Mouse (Mus musculus) lung, postnatal 4 days (tissue): Measurements from ENCODE around the gene Greb1.

Experiments
- DNase-seq, 2 experiments: peaks; one replicate each; pipeline ENCODE4 v3.0.0; 2021

Greb1 gene

GRCm38 (mm10) chr12:16800259-16800958 is at the start of gene Greb1:
Gene Greb1 (minus strand): TSS chr12:16800886.
- DNase-seq, result peak; percentile 33 to 53

- DNase-seq, result no peak
Observed at GRCm38 (mm10) chr12:16849821-16850220, 49.1 kb upstream of the Greb1 start.

- no peak for DNase-seq
Observed at GRCm38 (mm10) chr12:16848501-16848900, 47.8 kb upstream of the Greb1 start.

GRCm38 (mm10) chr12:16847204-16847792 is 46.6 kb upstream of the Greb1 start:
- DNase-seq, result peak; percentile 55 to 57

- peak; percentile 35 to 62 for DNase-seq
Observed at GRCm38 (mm10) chr12:16844623-16845592, 44.2 kb upstream of the Greb1 start.

GRCm38 (mm10) chr12:16840842-16841782 is 40.4 kb upstream of the Greb1 start:
- peak; percentile 25 to 39 for DNase-seq

- no peak for DNase-seq
Observed at GRCm38 (mm10) chr12:16837766-16838165, 37.1 kb upstream of the Greb1 start.

GRCm38 (mm10) chr12:16836188-16836587 is 35.5 kb upstream of the Greb1 start:
- DNase-seq, result peak; percentile 76 to 83

GRCm38 (mm10) chr12:16834701-16835100 is 34.0 kb upstream of the Greb1 start:
- DNase-seq, result no peak

- DNase-seq, result no peak
Observed at GRCm38 (mm10) chr12:16831071-16831470, 30.4 kb upstream of the Greb1 start.

GRCm38 (mm10) chr12:16829785-16830184 is 29.1 kb upstream of the Greb1 start:
- no peak for DNase-seq

GRCm38 (mm10) chr12:16828505-16828904 is 27.8 kb upstream of the Greb1 start:
- DNase-seq, result peak; percentile 69 to 75

- DNase-seq, result no peak
Observed at GRCm38 (mm10) chr12:16823701-16824100, 23.0 kb upstream of the Greb1 start.

GRCm38 (mm10) chr12:16822181-16822734 is 21.6 kb upstream of the Greb1 start:
- DNase-seq, result no peak

- DNase-seq, result no peak
Observed at GRCm38 (mm10) chr12:16820761-16821160, 20.1 kb upstream of the Greb1 start.

GRCm38 (mm10) chr12:16818513-16818912 is 17.8 kb upstream of the Greb1 start:
- no peak for DNase-seq

GRCm38 (mm10) chr12:16817147-16817546 is 16.5 kb upstream of the Greb1 start:
- DNase-seq, result no peak

- no peak for DNase-seq
Observed at GRCm38 (mm10) chr12:16811477-16811876, 10.8 kb upstream of the Greb1 start.

GRCm38 (mm10) chr12:16810525-16811431 is 10.1 kb upstream of the Greb1 start, which contains the start of gene E2f6:
Gene E2f6 (plus strand): TSS chr12:16810963.
- peak; percentile 87 to 89 for DNase-seq

- DNase-seq, result peak in 1 of 2 experiments; percentile 61
Observed at GRCm38 (mm10) chr12:16808045-16808444, 7.4 kb upstream of the Greb1 start.

GRCm38 (mm10) chr12:16805511-16805910 is 4.8 kb upstream of the Greb1 start:
- DNase-seq, result peak; percentile 39 to 85
